Mouse (Mus musculus) heart, embryonic 15.5 days (tissue): ENCODE measurements around the gene Ptprk. TPM values are rescaled to one million over a fixed set of nuclear protein-coding genes. Genes with fewer than 3 reads are reported as not detected.

Experiments
- ATAC-seq: fragments of 200-750 bp; cut with Nextera tagmentation; replicated peaks from 2 replicates; pipeline ENCODE4 v1.8.0; 2017; ENCODE audit warnings: low read depth, moderate TSS enrichment; ENCODE audit not compliant: insufficient number of reproducible peaks, insufficient read depth, low FRiP score
- H3K27ac ChIP-seq: fragments of 300-500 bp; sonication (generic); 2 replicates; pipeline ENCODE4 v1.5.1; 2015; ENCODE audit warnings: mild to moderate bottlenecking, inconsistent platforms
- H3K27me3 ChIP-seq: fragments of 300-500 bp; sonication (generic); 2 replicates; pipeline ENCODE4 v1.6.1; 2015; ENCODE audit warnings: inconsistent platforms
- H3K36me3 ChIP-seq: fragments of 300-500 bp; sonication (generic); 2 replicates; pipeline ENCODE4 v1.6.1; 2015; ENCODE audit warnings: mild to moderate bottlenecking, inconsistent platforms
- H3K4me1 ChIP-seq: fragments of 300-500 bp; sonication (generic); replicated peaks from 2 replicates; pipeline ENCODE4 v1.6.1; 2015; ENCODE audit warnings: inconsistent platforms
- H3K4me2 ChIP-seq: fragments of 300-500 bp; sonication (generic); 2 replicates; pipeline ENCODE4 v1.6.1; 2015; ENCODE audit warnings: inconsistent platforms, mild to moderate bottlenecking, moderate library complexity
- H3K4me3 ChIP-seq: fragments of 300-500 bp; sonication (generic); 2 replicates; pipeline ENCODE4 v1.5.1; 2015; ENCODE audit warnings: mild to moderate bottlenecking, inconsistent platforms
- H3K9ac ChIP-seq: fragments of 300-500 bp; sonication (generic); 2 replicates; pipeline ENCODE4 v1.6.1; 2015; ENCODE audit warnings: mild to moderate bottlenecking, inconsistent platforms
- H3K9me3 ChIP-seq: fragments of 300-500 bp; sonication (generic); replicated peaks from 2 replicates; pipeline ENCODE4 v1.6.1; 2016; ENCODE audit warnings: inconsistent platforms
- WGBS: fragments of 180-500 bp; shearing (Covaris S2); methylation state at CpG from one replicate; pipeline ENCODE4 v1.1.7; 2015; ENCODE audit warnings: mixed read lengths; 5-methylcytosine and 5-hydroxymethylcytosine counted together
- polyA plus RNA-seq: library from polyadenylated mRNA; unstranded; fragments of >200 nt; fragmentation: Nextera tagmentation; extraction: Ambion mirVana; gene quantifications from 2 replicates; pipeline ENCODE4 v1.2.1, GENCODE M21; 2015

Gene Ptprk
- polyA plus RNA-seq, 1 experiment from 2014 or later, result 37.3 TPM

GRCm38 (mm10) chr10:28249047-28249446, 174.4 kb downstream of the Ptprk start:
- Histone ChIP-seq H3K4me3 (no peak overlapping the region), H3K4me1 (no peaks in the 10 kb centered on the region), H3K27me3 (no peaks in the 10 kb centered on the region), H3K9ac (no peak overlapping the region), H3K9me3 (no peaks in the 10 kb centered on the region), H3K36me3 (no peaks in the 10 kb centered on the region), H3K27ac (no peak overlapping the region), H3K4me2 (no peak overlapping the region)
- 83% methylated on average over 4 of the region's 4 CpGs for WGBS
- ATAC-seq, result no peak

GRCm38 (mm10) chr10:28251385-28251784, 176.8 kb downstream of the Ptprk start:
- no peak overlapping the region for H3K9ac ChIP-seq
- 66% methylated on average over 4 of the region's 4 CpGs for WGBS
- no peak for ATAC-seq
- no peak overlapping the region for H3K27ac ChIP-seq
- H3K27me3 ChIP-seq, result no peaks in the 10 kb centered on the region
- H3K4me3 ChIP-seq, result no peak overlapping the region
- H3K4me1 ChIP-seq, result no peaks in the 10 kb centered on the region
- H3K36me3 ChIP-seq, result no peaks in the 10 kb centered on the region
- no peak overlapping the region for H3K4me2 ChIP-seq
- H3K9me3 ChIP-seq, result no peaks in the 10 kb centered on the region

- H3K36me3 ChIP-seq, result no peaks in the 10 kb centered on the region
- no peaks in the 10 kb centered on the region for H3K9me3 ChIP-seq
- 97% methylated on average over 2 of the region's 2 CpGs for WGBS
- ATAC-seq, result no peak
- H3K4me3 ChIP-seq, result no peak overlapping the region
- H3K4me1 ChIP-seq, result no peaks in the 10 kb centered on the region
- no peaks in the 10 kb centered on the region for H3K27me3 ChIP-seq
- no peak overlapping the region for H3K4me2 ChIP-seq
- H3K27ac ChIP-seq, result no peak overlapping the region
- no peak overlapping the region for H3K9ac ChIP-seq
These were observed 186.0 kb downstream of the Ptprk start for GRCm38 (mm10) chr10:28260651-28261050.

GRCm38 (mm10) chr10:28262159-28262558, 187.5 kb downstream of the Ptprk start:
- no peaks in the 10 kb centered on the region for H3K27me3 ChIP-seq
- no peaks in the 10 kb centered on the region for H3K4me1 ChIP-seq
- H3K9me3 ChIP-seq, result no peaks in the 10 kb centered on the region
- no peak overlapping the region for H3K4me2 ChIP-seq
- 84% methylated on average over 3 of the region's 3 CpGs for WGBS
- H3K36me3 ChIP-seq, result peaks cover 7% of the 10 kb centered on the region
- H3K9ac ChIP-seq, result no peak overlapping the region
- H3K27ac ChIP-seq, result no peak overlapping the region
- H3K4me3 ChIP-seq, result no peak overlapping the region
- no peak for ATAC-seq

- H3K9ac ChIP-seq, result no peak overlapping the region
- H3K36me3 ChIP-seq, result peaks cover 7% of the 10 kb centered on the region
- H3K4me3 ChIP-seq, result no peak overlapping the region
- no peak overlapping the region for H3K27ac ChIP-seq
- no peaks in the 10 kb centered on the region for H3K9me3 ChIP-seq
- no peak for ATAC-seq
- no peaks in the 10 kb centered on the region for H3K27me3 ChIP-seq
- H3K4me2 ChIP-seq, result no peak overlapping the region
- no peaks in the 10 kb centered on the region for H3K4me1 ChIP-seq
- WGBS, result 90% methylated on average over 2 of the region's 2 CpGs
These were observed 188.9 kb downstream of the Ptprk start for GRCm38 (mm10) chr10:28263546-28263945.

GRCm38 (mm10) chr10:28270273-28270672, 195.7 kb downstream of the Ptprk start:
- no peaks in the 10 kb centered on the region for H3K9me3 ChIP-seq
- H3K36me3 ChIP-seq, result peaks cover 7% of the 10 kb centered on the region
- H3K27ac ChIP-seq, result no peak overlapping the region
- no peak overlapping the region for H3K9ac ChIP-seq
- H3K27me3 ChIP-seq, result no peaks in the 10 kb centered on the region
- WGBS, result 75% methylated on average over 4 of the region's 4 CpGs
- no peak for ATAC-seq
- H3K4me3 ChIP-seq, result no peak overlapping the region
- H3K4me1 ChIP-seq, result no peaks in the 10 kb centered on the region
- H3K4me2 ChIP-seq, result no peak overlapping the region

- Histone ChIP-seq H3K4me1 (no peaks in the 10 kb centered on the region), H3K4me3 (no peak overlapping the region), H3K4me2 (no peak overlapping the region), H3K9me3 (no peaks in the 10 kb centered on the region), H3K9ac (no peak overlapping the region), H3K36me3 (no peaks in the 10 kb centered on the region), H3K27ac (no peak overlapping the region), H3K27me3 (no peaks in the 10 kb centered on the region)
- WGBS, result 85% methylated on average over 8 of the region's 8 CpGs
- ATAC-seq, result no peak
These were observed 197.3 kb downstream of the Ptprk start for GRCm38 (mm10) chr10:28271729-28272606.

- H3K36me3 ChIP-seq, result no peaks in the 10 kb centered on the region
- H3K27ac ChIP-seq, result no peak overlapping the region
- no peak overlapping the region for H3K4me3 ChIP-seq
- no peak overlapping the region for H3K4me2 ChIP-seq
- no peaks in the 10 kb centered on the region for H3K27me3 ChIP-seq
- no peaks in the 10 kb centered on the region for H3K9me3 ChIP-seq
- no peaks in the 10 kb centered on the region for H3K4me1 ChIP-seq
- 73% methylated on average over 2 of the region's 2 CpGs for WGBS
- ATAC-seq, result no peak
- no peak overlapping the region for H3K9ac ChIP-seq
These were observed 204.1 kb downstream of the Ptprk start for GRCm38 (mm10) chr10:28278757-28279156.

- no peak overlapping the region for H3K9ac ChIP-seq
- 55% methylated on average over 1 of the region's 1 CpGs for WGBS
- no peak for ATAC-seq
- no peaks in the 10 kb centered on the region for H3K36me3 ChIP-seq
- no peak overlapping the region for H3K4me2 ChIP-seq
- 0 out of 2 replicates have a peak, but pooled peaks cover 3% of the 10 kb centered on the region for H3K4me1 ChIP-seq
- H3K9me3 ChIP-seq, result no peaks in the 10 kb centered on the region
- no peak overlapping the region for H3K4me3 ChIP-seq
- H3K27me3 ChIP-seq, result no peaks in the 10 kb centered on the region
- H3K27ac ChIP-seq, result no peak overlapping the region
These were observed 222.9 kb downstream of the Ptprk start for GRCm38 (mm10) chr10:28297531-28297930.

- ATAC-seq, result no peak
- Histone ChIP-seq H3K9me3 (no peaks in the 10 kb centered on the region), H3K36me3 (no peaks in the 10 kb centered on the region), H3K4me3 (no peak overlapping the region), H3K4me2 (no peak overlapping the region), H3K27me3 (no peaks in the 10 kb centered on the region), H3K9ac (no peak overlapping the region), H3K27ac (no peak overlapping the region), H3K4me1 (0 out of 2 replicates have a peak, but pooled peaks cover 3% of the 10 kb centered on the region)
- WGBS, result 81% methylated on average over 4 of the region's 4 CpGs
These were observed 224.6 kb downstream of the Ptprk start for GRCm38 (mm10) chr10:28299207-28299606.

DNA sequence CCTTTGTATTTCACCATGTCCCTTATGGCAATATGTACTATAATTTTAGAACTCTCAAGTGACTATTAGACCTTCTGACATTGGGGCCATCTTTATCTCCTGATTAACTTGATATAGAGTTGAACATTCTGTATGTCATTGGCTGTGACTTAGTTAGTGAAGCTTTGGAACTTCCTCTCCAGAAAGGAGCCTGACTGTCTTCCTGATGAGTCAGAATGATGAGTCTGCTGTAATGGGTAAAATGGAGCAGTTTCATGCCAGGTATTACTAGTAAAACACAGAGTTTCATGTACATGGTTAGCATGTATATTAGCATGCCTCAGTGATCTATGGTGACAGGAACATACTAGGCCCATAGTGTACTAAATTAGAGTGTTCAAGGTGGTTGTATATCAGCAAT, 229.2 kb downstream of the Ptprk start:
- H3K4me1 ChIP-seq, result peaks cover 10% of the 10 kb centered on the region
- no peak overlapping the region for H3K9ac ChIP-seq
- H3K4me3 ChIP-seq, result no peak overlapping the region
- no peak overlapping the region for H3K4me2 ChIP-seq
- no peak overlapping the region for H3K27ac ChIP-seq
- H3K27me3 ChIP-seq, result no peaks in the 10 kb centered on the region
- H3K36me3 ChIP-seq, result no peaks in the 10 kb centered on the region
- no peak for ATAC-seq
- H3K9me3 ChIP-seq, result no peaks in the 10 kb centered on the region

DNA sequence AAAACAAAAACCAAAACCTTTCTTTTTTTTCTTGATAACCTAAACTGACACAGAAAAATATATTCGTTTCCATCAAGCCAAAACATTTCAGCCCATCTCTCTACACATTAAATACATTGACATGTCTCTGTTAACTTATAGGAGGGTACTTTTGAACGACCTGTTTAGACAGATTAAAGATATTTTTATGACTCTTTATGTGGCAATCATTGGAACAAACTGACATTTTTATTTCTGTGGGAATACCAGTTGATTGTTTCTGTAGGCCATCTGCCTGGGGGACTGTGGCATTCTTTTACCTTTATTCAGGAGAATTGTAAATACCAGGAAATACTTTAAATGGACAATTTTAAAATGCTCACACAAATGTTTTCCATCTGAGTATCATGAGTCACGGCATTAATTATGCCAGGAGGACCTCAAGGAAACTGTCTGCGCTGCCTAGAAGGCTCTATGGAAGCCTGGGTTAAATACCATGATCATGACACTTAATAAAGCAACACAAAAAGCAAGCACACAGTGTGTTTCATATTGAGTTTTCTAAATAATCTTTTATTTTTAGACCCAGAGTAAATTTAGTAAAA, 229.8 kb downstream of the Ptprk start:
- Histone ChIP-seq H3K9me3 (no peaks in the 10 kb centered on the region), H3K4me3 (no peak overlapping the region), H3K4me2 (no peak overlapping the region), H3K27ac (no peak overlapping the region), H3K36me3 (no peaks in the 10 kb centered on the region), H3K4me1 (peaks cover 10% of the 10 kb centered on the region), H3K9ac (no peak overlapping the region), H3K27me3 (no peaks in the 10 kb centered on the region)
- WGBS, result 74% methylated on average over 4 of the region's 4 CpGs
- ATAC-seq, result no peak
